Mouse (Mus musculus) stomach, embryonic 16.5 days (tissue): ENCODE measurements at regions not wholly inside any gene's neighbourhood (a gene's known extent, or its start where the extent isn't known, plus 50 kb on each side); places are given as distances from the start of the nearest gene placed in this dataset.

Experiments
- ATAC-seq: fragments of 200-750 bp; cut with Nextera tagmentation; 2 replicates; pipeline ENCODE4 v1.8.0; 2017; ENCODE audit warnings: moderate number of reproducible peaks, moderate TSS enrichment; ENCODE audit not compliant: insufficient read depth, low FRiP score
- H3K27ac ChIP-seq: fragments of 300-500 bp; sonication (generic); 2 replicates; pipeline ENCODE4 v1.5.1; 2014; ENCODE audit warnings: low read length
- H3K27me3 ChIP-seq: fragments of 300-500 bp; sonication (generic); 2 replicates; pipeline ENCODE4 v1.6.1; 2014; ENCODE audit warnings: low read length, control low read depth, mixed read lengths; ENCODE audit not compliant: control insufficient read depth, insufficient read depth
- H3K36me3 ChIP-seq: fragments of 300-500 bp; sonication (generic); 2 replicates; pipeline ENCODE4 v1.6.1; 2014; ENCODE audit warnings: low read length; ENCODE audit not compliant: control insufficient read depth, insufficient read depth
- H3K4me1 ChIP-seq: fragments of 300-500 bp; sonication (generic); 2 replicates; pipeline ENCODE4 v1.6.1; 2014; ENCODE audit warnings: low read length, control low read depth, mixed read lengths; ENCODE audit not compliant: control insufficient read depth, insufficient read depth
- H3K4me2 ChIP-seq: fragments of 300-500 bp; sonication (generic); 2 replicates; pipeline ENCODE4 v1.6.1; 2014; ENCODE audit warnings: low read depth, low read length, mixed read lengths
- H3K4me3 ChIP-seq: fragments of 300-500 bp; sonication (generic); replicated peaks from 2 replicates; pipeline ENCODE4 v1.5.1; 2014; ENCODE audit warnings: mild to moderate bottlenecking, low read length
- H3K9ac ChIP-seq: fragments of 300-500 bp; sonication (generic); 2 replicates; pipeline ENCODE4 v1.6.1; 2014; ENCODE audit warnings: low read length
- H3K9me3 ChIP-seq: fragments of 300-500 bp; sonication (generic); replicated peaks from 2 replicates; pipeline ENCODE4 v1.6.1; 2016; ENCODE audit warnings: low read length, control low read depth; ENCODE audit not compliant: control insufficient read depth
- WGBS: fragments of 180-500 bp; shearing (Covaris S2); extraction: QIAGEN DNeasy Blood & Tissue Kit; methylation state at CpG from one replicate; pipeline ENCODE4 v1.1.7; 2014; 5-methylcytosine and 5-hydroxymethylcytosine counted together

DNA sequence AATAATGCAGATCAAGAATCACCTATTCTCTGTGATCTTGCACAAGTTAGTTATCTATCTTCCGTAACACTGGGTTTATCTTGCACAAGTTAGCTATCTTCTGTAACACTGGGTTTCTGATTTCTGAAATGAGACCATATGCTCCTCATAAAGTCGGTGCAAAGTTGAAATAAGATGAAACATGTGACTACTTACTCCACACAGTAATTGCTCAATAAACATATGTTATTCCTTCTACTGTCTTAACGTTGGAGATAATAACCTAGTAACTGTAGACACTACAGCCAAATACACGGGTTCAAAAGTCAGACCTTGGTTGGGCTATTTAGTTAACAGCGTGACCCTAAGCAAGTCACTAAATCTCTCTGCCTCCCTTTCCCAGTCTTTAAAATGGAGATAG is 65.8 kb upstream of the Atp11b start:
- no peak overlapping the region for H3K4me2 ChIP-seq
- ATAC-seq = no peak
- WGBS = 68% methylated on average over 5 of the region's 5 CpGs
- no peaks in the 10 kb centered on the region for H3K27me3 ChIP-seq
- no peak overlapping the region for H3K27ac ChIP-seq
- no peak overlapping the region for H3K4me3 ChIP-seq
- no peaks in the 10 kb centered on the region for H3K4me1 ChIP-seq
- no peak overlapping the region for H3K9ac ChIP-seq
- H3K9me3 ChIP-seq = no peaks in the 10 kb centered on the region
- H3K36me3 ChIP-seq = no peaks in the 10 kb centered on the region

DNA sequence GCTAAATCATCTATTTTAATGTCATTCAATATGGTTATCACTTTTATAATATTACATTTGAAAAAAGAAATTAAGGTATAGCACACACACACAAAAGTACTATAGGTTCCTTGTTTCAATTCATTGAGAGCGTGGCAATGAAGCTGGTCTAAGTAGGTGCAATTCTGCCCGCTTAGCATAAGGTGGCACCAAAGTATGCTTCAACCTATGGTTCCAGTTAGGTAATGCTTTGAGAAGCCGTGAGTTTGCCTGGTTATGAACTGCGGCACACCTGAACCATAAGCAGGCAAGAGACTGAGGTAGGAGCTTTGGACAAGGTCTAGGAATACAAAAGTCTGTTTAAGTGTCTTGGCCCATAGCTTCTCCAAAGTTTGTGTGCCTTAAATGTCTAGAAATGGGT is 65.1 kb upstream of the Atp11b start:
- Histone ChIP-seq H3K27me3 (no peaks in the 10 kb centered on the region), H3K4me2 (no peak overlapping the region), H3K4me1 (no peaks in the 10 kb centered on the region), H3K27ac (no peak overlapping the region), H3K9me3 (no peaks in the 10 kb centered on the region), H3K9ac (no peak overlapping the region), H3K36me3 (no peaks in the 10 kb centered on the region), H3K4me3 (no peak overlapping the region)
- WGBS = 10% methylated on average over 4 of the region's 4 CpGs
- peak; percentile 54 for ATAC-seq

DNA sequence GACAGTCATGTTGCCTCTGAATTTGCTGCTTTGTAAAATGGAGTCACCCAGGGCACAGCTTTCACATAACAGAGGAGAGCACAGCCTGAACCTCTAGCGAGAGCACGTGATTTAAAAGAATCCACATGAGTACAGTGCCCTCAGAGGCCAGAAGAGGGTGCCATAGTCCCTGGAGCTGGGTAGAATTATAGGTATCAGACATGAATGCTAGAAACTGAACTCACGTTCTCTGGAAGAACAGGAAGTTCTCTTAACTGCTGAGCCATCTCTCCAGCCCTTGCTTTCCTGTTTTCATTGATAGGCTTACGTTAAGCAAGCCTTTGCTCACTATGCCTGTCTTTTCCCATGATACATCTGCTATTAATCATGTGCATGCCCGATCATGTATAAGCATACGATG is 60.9 kb upstream of the Atp11b start:
- Histone ChIP-seq H3K9me3 (no peaks in the 10 kb centered on the region), H3K27me3 (no peaks in the 10 kb centered on the region), H3K4me3 (no peak overlapping the region), H3K36me3 (no peaks in the 10 kb centered on the region), H3K27ac (no peak overlapping the region), H3K4me2 (no peak overlapping the region), H3K4me1 (no peaks in the 10 kb centered on the region), H3K9ac (no peak overlapping the region)
- WGBS = 34% methylated on average over 6 of the region's 6 CpGs
- ATAC-seq = peak; percentile 73

DNA sequence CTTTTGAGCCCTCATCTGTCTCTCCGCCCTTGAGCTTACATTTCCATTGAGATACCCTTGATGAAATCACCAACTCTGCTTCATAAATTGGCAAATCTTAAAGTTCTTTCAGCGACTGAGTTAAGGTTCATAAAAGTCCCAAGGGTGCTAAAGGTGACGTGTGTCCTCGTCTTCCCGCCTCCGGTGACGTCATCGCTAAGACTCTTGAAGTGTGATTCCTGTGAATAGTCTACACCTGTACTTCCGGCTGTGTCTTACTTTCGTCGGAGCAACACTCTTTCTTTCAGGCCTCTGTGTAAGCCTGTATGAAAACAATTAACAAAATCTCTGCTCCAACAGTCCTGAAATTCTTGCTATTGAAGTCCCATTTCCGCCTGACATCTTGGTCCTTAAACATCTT is 60.4 kb upstream of the Atp11b start:
- no peak for ATAC-seq
- Histone ChIP-seq H3K9me3 (no peaks in the 10 kb centered on the region), H3K27ac (no peak overlapping the region), H3K4me2 (no peak overlapping the region), H3K27me3 (no peaks in the 10 kb centered on the region), H3K9ac (no peak overlapping the region), H3K4me3 (no peak overlapping the region), H3K4me1 (no peaks in the 10 kb centered on the region), H3K36me3 (no peaks in the 10 kb centered on the region)
- 82% methylated on average over 12 of the region's 12 CpGs for WGBS

DNA sequence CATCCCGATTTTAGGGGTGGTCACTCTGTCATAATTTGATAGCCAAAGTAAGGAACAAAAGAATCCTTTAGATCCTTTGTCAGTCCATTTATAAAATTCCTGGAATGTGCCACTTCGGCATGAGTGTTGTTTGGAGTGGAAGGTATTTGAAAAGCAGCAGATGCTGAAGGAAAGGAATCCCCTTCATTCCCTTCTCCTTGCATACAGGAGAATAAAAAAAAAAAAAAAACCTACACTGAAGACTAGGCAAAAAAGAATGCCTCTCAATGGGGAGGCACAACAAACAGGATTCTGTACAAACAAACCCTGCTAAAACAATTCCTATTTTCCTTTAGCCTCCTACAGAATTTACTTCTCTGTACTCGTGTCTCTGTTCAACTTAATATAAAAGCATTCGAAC is 59.7 kb upstream of the Atp11b start:
- H3K27ac ChIP-seq = no peak overlapping the region
- H3K4me3 ChIP-seq = no peak overlapping the region
- H3K4me2 ChIP-seq = no peak overlapping the region
- ATAC-seq = no peak
- H3K9ac ChIP-seq = no peak overlapping the region
- WGBS = 52% methylated on average over 4 of the region's 4 CpGs
- H3K4me1 ChIP-seq = no peaks in the 10 kb centered on the region
- no peaks in the 10 kb centered on the region for H3K27me3 ChIP-seq
- no peaks in the 10 kb centered on the region for H3K36me3 ChIP-seq
- no peaks in the 10 kb centered on the region for H3K9me3 ChIP-seq

DNA sequence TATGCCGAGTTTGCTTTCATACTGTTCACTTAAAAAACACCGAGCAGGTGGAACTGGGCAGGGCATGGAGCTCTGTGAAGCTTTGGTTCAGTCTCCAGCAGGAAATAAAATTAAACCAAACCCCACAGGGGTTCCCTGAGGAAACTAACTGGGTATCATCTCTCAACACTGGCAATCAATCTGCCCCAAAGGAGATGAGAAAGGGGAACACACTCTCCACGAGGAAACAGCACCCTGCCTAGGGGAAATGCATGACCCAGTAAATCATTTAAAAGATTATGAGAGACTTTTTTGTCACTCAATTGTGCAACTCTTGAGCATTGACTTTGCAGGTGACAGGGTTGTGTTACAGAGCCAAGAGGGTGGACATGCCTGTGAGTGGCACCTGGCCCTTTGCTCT is 58.0 kb upstream of the Atp11b start:
- H3K4me1 ChIP-seq = no peaks in the 10 kb centered on the region
- no peak overlapping the region for H3K9ac ChIP-seq
- no peak for ATAC-seq
- no peak overlapping the region for H3K4me2 ChIP-seq
- no peaks in the 10 kb centered on the region for H3K27me3 ChIP-seq
- WGBS = 51% methylated on average over 3 of the region's 3 CpGs
- H3K36me3 ChIP-seq = no peaks in the 10 kb centered on the region
- no peak overlapping the region for H3K4me3 ChIP-seq
- no peaks in the 10 kb centered on the region for H3K9me3 ChIP-seq
- no peak overlapping the region for H3K27ac ChIP-seq

DNA sequence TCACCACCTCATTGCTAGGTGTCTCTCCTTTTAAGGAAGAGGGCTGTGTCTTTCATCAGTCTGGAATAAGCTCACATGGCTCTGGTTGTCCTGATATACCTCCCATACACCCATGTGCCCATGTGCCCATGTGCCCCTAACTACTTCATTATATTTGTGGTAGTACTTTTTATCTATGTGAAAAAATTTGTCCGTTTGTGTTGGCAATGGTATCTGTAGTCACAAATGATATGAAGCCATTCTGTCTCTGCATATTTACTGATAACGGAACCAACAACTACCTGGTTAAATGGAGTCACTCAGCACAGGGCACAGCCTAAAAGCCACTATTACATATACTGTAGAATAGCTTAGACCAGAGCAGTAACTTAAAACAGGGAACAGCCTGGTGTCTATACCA is 54.6 kb upstream of the Atp11b start:
- no peaks in the 10 kb centered on the region for H3K36me3 ChIP-seq
- 80% methylated on average over 2 of the region's 2 CpGs for WGBS
- H3K4me1 ChIP-seq = no peaks in the 10 kb centered on the region
- no peak overlapping the region for H3K4me3 ChIP-seq
- no peak overlapping the region for H3K4me2 ChIP-seq
- no peak overlapping the region for H3K9ac ChIP-seq
- H3K27ac ChIP-seq = no peak overlapping the region
- no peak for ATAC-seq
- H3K27me3 ChIP-seq = no peaks in the 10 kb centered on the region
- H3K9me3 ChIP-seq = no peaks in the 10 kb centered on the region

DNA sequence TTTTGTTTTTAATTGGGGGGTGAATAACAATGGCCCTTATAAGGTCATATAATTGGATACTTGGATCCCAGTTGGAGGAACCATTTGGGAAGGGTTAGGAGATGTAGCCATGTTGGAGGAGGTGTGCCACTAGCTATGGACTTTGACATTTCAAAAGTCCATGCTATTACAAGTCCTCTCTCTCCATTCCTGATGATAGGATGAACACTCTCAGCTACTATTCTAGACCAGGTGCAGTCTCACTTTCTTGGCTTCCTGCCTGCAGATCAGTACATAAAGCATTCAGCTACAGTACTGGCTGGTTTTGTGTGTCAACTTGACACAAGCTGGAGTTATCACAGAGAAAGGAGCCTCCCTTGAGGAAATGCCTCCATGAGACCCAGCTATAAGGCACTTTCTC is 53.9 kb upstream of the Atp11b start:
- no peaks in the 10 kb centered on the region for H3K9me3 ChIP-seq
- H3K27me3 ChIP-seq = no peaks in the 10 kb centered on the region
- no peaks in the 10 kb centered on the region for H3K4me1 ChIP-seq
- H3K4me3 ChIP-seq = no peak overlapping the region
- H3K4me2 ChIP-seq = no peak overlapping the region
- no peak for ATAC-seq
- H3K36me3 ChIP-seq = no peaks in the 10 kb centered on the region
- no peak overlapping the region for H3K9ac ChIP-seq
- no peak overlapping the region for H3K27ac ChIP-seq

DNA sequence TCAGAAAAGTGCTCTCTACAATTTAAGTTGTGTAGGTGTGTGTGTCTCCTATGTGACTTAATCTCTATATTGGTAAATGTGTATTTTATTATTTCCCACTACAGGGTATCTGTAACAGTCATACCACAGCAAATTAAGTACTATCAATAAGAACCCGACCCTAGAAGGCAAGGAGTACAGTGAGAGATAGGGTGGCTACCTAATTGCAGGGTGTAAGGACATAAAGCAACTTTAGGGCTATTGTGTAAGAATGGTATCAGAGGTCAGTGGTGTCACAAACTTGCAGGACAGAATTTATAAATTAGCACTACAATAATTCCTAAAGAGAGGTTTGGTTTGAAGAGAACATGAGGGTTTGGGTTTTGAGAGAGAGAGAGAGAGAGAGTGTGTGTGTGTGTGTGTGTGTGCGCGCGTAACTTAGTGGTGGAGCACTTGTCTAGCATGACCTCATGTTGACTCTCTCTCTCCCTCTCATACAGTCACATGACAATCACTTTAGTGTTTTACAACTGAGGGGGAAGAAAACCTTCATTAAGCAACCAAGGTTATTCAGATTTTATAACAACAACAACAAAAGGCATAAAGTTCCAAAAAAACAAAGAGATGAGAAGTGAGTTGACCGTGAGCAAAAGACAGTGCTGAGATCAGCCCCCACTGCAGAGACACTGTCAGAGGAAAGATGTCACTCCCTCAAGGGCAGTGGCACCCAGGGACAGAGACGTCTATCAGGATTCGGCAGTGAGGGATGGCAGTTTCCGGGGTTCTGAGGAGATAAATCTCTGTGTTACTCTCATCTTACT is 50.2 kb upstream of the Atp11b start:
- Histone ChIP-seq H3K4me2 (no peak overlapping the region), H3K27me3 (no peaks in the 10 kb centered on the region), H3K9ac (no peak overlapping the region), H3K4me3 (no peak overlapping the region), H3K36me3 (no peaks in the 10 kb centered on the region), H3K9me3 (no peaks in the 10 kb centered on the region), H3K27ac (no peak overlapping the region), H3K4me1 (no peaks in the 10 kb centered on the region)
- ATAC-seq = no peak
- WGBS = 74% methylated on average over 8 of the region's 8 CpGs
